Mouse (Mus musculus): ENCODE results near the gene Gm9780.
"Not testable (repeated sequence)": the region's sequence is repeated elsewhere in the genome, so short reads cannot be mapped to it uniquely, and the experiment has no call there.

Gm9780 gene

DNA sequence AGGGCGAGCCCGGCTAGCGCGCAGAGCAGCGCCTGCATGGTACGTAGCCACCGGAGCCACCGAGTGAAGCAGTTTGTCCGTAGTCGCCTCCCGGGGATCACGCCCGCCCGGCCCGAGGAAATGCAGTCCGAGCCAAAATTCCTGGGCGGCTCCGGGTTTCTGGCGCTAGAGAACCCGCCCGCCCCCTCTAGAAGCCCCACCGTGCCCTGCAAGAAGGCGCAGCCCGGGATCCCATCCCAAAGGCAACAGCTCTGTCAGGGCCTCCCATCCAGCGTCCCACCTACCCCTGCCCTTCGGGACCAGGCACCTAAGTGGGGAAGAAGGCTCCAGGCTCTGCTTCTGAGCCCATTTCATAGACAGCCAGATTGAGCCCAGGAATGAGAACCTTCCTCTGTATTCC, at the start of gene Gm9780:
Gm9780 (minus strand) TSS at position 101 of the 400 bp plus-strand sequence.
- DNase-seq (ENCODE audit: low spot score), result not testable (repeated sequence)

DNA sequence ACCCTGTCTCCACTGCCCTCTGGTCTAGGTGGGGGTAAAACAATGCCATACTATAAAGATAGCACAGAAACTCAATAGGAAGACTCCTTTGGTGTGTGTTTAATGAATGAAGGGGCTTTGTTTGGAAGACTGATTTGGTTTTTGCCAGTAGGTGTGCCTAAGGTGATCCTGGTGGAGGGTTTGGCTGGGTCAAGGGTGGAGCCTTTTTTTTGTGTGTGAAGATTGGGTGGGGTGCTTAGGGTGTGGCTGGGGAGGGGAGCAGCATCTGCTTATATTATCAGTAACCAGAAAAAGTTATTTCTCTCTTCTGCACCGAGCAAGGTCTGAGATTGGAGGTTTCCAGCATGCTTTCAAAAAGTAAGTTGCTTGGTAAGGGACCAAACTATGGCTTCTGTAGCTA, 39.5 kb upstream of the Gm9780 start, which contains the start of gene Cphx3:
Cphx3 (plus strand) TSS at position 301 of the 400 bp plus-strand sequence.
- DNase-seq (ENCODE audit: low spot score), result not testable (repeated sequence)

- not testable (repeated sequence) for DNase-seq (ENCODE audit: low spot score)
Measured at GRCm38 (mm10) chr14:26081216-26081615, 38.7 kb upstream of the Gm9780 start, which contains the start of gene Cphx2. TSS of gene Cphx2 (plus strand) at chr14:26081516.

- not testable (repeated sequence) for DNase-seq (ENCODE audit: low spot score)
Measured at GRCm38 (mm10) chr14:26076620-26077390, 34.3 kb upstream of the Gm9780 start.

GRCm38 (mm10) chr14:26067325-26067633, 24.8 kb upstream of the Gm9780 start, which contains the start of gene Tmem254c:
TSS of gene Tmem254c (minus strand) at chr14:26067355.
- not testable (repeated sequence) for DNase-seq (ENCODE audit: low spot score)

- DNase-seq (ENCODE audit: low spot score), result not testable (repeated sequence)
Measured at GRCm38 (mm10) chr14:26066574-26067324, 24.2 kb upstream of the Gm9780 start.

GRCm38 (mm10) chr14:26059362-26059761, 16.9 kb upstream of the Gm9780 start:
- DNase-seq (ENCODE audit: low spot score), result not testable (repeated sequence)

DNA sequence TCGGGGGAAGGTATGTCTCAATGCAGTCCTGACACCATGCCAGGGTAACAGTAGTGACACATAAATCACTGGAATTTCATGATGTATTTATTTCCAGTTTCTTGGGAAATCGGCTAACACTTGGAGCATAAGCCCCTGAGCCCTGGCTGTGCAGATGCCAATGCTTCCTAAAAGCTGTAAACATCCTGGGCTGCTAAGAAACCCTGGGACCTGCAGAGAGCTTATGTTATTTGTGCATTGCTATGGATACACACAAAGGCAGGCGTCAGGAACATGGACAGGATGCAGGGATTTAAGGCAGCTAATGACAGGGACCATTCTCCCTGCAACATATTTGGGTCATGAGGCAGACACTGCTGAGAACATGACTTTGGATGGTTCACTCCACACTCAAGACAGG, 15.7 kb upstream of the Gm9780 start:
- not testable (repeated sequence) for DNase-seq (ENCODE audit: low spot score)

DNA sequence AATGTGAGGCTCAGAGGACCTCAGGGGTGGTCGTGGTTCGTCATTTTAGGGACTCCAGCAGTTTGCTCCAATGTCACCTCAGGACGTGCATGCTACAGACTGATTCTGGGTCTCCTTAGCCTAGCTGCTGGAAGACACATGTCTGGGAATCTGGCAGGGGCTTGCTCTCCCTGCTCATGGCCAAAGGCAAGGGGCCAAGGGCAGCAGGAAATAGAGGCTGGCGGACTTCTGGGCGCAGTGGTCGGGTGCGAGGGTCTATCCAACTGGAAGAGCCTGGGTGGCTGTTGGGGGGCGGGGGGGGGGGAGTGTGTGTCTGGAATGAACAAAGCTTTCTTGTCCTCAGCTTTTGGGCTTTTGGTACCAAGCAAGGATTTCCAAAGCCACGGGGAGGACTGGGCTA, 6.3 kb upstream of the Gm9780 start:
- DNase-seq (ENCODE audit: low spot score), result not testable (repeated sequence)

DNA sequence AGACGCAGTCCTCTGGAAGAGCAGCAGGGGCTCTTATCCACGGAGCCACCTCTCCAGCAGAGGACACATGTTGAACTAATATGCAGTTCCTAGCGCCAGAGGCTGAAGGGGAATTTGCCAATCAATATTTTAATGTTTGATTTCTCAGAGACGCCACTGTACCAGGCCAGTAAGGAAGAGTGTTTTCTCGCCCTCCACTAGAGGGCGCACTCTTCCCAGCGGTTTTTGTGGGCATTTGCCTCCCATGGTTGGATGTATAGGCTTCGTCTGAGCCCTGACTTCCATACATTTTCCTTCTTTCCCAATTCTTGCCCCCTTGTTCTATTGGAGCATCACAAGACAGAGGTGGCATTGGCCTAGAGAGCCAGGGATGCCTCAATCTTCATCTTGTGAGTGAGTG, 4.5 kb upstream of the Gm9780 start:
- DNase-seq (ENCODE audit: low spot score), result not testable (repeated sequence)

GRCm38 (mm10) chr14:26045007-26045406, 2.5 kb upstream of the Gm9780 start:
- DNase-seq (ENCODE audit: low spot score), result not testable (repeated sequence)

DNA sequence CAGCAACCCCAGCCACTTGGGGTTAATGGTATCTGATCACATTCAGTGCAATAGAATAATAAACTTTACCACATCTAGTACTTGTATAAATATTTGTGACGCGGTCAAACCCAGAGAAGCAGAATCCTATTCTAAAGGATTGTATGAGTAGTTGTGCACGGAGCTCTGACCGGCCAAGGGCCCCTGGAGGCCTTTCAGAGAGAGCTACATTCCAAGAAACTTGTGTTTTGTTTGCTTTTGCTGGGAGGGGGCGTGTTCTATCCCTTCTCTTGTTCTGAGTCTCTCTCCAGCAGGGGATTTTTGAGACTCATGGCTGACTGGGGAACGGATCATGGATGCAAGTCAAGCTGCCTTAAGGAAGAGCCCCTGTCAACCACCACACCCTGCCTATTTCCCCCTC, 7.1 kb downstream of the Gm9780 start:
- not testable (repeated sequence) for DNase-seq (ENCODE audit: low spot score)

DNA sequence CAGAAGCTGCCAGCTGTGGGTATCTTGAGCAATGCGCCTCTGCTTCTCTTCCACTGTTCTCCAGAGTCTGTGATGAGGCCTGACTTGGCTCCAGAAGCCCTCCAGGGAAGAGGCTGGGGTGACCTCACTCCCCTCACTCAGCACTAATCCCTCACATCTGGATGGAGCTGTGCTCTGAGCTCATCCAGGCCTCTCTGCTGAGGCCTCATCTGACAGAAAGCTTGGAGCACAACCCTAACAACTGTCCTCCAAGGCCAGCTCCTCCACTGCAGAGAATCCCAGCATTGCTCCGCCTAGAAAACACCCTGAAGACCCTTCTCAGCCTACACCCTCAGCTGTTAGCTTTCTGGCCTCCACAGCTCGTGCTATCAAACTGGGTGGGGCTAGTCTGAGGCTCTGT, 8.1 kb downstream of the Gm9780 start:
- DNase-seq (ENCODE audit: low spot score), result not testable (repeated sequence)

- DNase-seq (ENCODE audit: low spot score), result not testable (repeated sequence)
Measured at GRCm38 (mm10) chr14:26025653-26026052, 16.9 kb downstream of the Gm9780 start.

DNA sequence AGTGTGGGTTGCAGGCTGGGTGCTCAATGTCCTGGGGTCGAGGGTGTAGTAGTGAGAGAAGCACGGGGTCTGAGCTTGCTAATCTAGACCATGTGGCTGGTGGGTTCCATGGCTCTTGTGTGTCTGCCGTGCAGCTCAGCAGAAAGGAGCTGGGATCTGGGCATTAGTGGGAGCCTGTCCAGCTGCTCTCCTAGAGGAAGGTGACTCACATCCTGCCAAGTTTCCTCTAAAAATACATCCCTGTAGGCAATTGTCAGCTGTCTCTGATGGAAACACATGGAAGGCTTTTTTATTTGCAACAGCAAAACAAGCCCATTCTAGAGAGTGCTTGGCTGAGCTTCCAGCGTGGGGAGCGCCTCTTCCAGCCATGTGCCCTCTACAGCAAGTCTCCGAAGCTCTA, 19.7 kb downstream of the Gm9780 start:
- not testable (repeated sequence) for DNase-seq (ENCODE audit: low spot score)

DNA sequence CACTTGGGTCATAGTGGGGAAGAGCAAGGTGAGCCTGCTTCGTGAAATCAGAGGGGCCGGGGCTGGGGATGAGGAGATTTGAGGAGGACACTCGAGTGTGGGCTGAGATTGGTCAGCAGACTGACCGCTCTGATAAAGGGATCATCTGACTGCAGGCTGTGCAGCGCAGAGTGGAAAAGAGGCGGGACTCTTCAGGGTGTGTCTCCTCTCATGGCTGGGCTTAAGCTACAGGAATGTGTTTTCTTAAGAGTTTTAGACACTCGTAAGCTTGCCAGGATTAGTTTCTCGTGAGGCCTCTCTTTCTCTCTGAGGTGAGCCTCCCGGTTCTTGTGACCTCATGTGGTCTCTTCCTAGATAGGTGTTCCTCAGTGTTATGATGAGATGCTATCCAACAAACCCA, 21.0 kb downstream of the Gm9780 start:
- DNase-seq (ENCODE audit: low spot score), result not testable (repeated sequence)

DNA sequence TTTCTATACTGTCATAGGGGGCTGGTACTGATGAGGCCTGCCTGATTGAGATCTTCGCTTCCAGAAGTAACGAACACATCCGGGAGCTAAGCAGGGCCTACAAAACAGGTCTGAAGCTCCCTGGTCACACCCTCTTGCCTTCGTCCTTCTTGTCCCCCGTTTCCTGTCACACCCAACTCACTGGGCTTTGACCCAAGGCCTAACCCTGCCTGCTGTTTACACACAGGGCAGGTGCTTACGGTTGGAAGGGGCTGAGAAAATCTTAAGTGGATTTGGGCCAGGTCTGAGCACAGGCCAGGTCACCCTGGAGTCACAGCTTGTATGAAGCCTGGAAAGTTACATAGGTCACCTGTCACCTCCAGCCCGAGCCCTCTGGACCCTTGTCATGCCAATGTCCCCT, 26.1 kb downstream of the Gm9780 start:
- DNase-seq (ENCODE audit: low spot score), result not testable (repeated sequence)

DNA sequence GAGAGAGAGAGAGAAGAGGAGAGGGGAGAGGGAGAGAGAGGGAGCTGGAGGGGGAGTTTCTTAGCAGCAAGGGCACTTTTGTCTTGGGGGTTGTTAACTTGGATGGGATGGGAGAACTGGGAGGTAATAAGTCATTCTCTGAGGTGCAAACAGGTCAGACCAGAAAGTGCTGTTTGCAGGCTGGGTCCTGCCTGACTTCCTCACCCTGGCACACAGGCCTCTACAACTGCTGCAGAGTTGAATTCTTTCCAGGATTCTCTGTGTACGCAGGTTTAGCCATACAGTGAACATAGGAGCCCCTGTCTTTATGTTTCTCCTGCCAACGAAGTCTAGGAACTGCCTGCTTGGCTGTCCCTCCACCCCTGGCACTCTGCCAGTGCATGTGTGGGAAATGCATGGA, 35.0 kb downstream of the Gm9780 start:
- DNase-seq (ENCODE audit: low spot score), result not testable (repeated sequence)

DNA sequence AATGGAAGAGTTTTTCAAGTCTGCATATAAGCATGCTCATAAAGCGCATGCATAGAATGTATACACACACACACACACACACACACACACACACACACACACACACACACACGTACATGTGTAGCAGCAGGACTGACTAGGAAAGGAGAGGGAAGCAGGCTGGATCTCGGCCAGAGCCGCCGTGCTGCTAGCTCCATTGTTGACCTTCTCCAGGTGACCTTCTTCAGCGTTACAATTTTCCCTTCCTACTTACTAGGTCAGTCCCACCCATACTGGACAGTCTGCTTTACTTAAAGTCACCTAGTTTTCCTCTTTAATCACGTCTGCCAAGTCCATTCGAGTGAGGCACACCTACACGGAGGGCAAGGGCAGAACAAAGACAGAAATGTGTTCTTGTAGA, 60.6 kb downstream of the Gm9780 start:
- DNase-seq (ENCODE audit: low spot score), result not testable (repeated sequence)

DNA sequence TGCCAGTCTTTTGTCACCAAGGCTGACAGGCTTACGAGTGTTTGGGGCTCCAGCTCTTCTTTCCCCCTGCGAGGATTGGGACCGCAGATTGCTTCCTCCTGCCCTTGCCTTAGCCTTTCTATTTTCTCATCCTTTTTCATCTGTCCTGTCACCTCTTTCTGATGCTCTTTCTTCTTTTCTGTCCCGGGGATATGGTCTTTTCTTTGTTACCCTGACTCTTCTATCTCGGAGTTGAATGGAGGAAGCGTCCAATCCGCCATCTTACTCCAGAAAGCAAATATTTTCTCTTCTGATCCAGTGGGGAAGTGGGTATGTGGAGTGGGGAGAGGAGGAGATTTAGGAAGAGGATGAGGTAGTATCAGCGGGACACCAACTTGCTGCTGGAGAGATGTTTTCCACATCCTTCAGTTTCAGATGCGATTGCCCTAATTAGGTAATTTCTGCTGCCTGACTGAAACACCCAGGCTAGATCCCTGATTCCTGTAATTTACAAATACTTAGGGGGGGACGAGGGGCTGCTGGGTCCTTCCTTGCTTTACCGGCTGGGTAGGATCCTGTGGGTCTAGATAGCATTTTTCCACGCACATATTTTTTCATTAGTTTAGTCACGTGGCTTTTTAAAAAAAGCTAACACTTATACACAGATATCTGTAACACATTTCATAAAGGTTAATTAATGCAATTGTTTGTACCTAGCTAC, 63.1 kb downstream of the Gm9780 start:
- not testable (repeated sequence) for DNase-seq (ENCODE audit: low spot score)

GRCm38 (mm10) chr14:25978371-25979241, 63.9 kb downstream of the Gm9780 start, which contains the start of gene Duxbl1:
TSS of gene Duxbl1 (plus strand) at chr14:25978577.
- not testable (repeated sequence) for DNase-seq (ENCODE audit: low spot score)
